Mouse (Mus musculus): ENCODE measurements at regions not wholly inside any gene's neighbourhood (a gene's known extent, or its start where the extent isn't known, plus 50 kb on each side); places are given as distances from the start of the nearest gene placed in this dataset.

DNA sequence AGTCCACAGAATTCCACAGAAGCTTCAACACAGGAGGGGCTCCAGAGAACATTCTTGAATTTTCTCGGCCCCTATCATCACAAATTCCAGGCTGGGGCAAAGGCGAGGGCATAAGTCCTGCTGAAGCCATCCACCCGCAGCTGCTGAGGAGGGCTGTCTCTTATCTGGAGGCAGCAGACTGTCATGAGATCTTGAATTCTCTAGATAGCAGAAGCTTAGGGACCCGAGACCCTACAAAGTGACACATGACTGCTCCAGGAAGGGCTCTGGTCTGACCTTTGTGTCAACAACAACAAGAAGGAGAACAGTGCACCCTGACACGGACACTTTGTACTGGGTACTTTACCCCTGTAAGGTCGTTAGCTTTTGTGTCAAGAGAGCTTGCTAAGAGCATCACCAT lies 57.2 kb downstream of the Lao1 start:
- TF ChIP-seq CTCF (IDR thresholded peaks at IDR 0.05; ENCODE audit: low read depth, low read length) (no peak), POLR2A (IDR thresholded peaks at IDR 0.05; ENCODE audit: insufficient read depth, low read length) (no peak), EP300 (IDR thresholded peaks at IDR 0.05; ENCODE audit: insufficient read depth, low read depth, low read length) (no peak)
